Mouse (Mus musculus) left cerebral cortex, adult 2 months (tissue): Measurements from ENCODE around the gene Wdr83os. TPM values are rescaled to one million over a fixed set of nuclear protein-coding genes. Genes with fewer than 3 reads are reported as not detected.

Experiments used
- DNase-seq, 2 experiments: peaks; one replicate each; pipeline ENCODE4 v3.0.0; 2021 to 2022; ENCODE audit warnings: low spot score in 2 of 2, mixed read lengths in 1 of 2; ENCODE audit errors: extremely low spot score in 1 of 2
- H3K27ac ChIP-seq: fragments of 200-600 bp; 2 replicates; pipeline ENCODE4 v1.8.1; 2022
- H3K4me3 ChIP-seq: fragments of 200-600 bp; 2 replicates; pipeline ENCODE4 v1.8.1; 2022
- CTCF ChIP-seq: fragments of 200-600 bp; IDR thresholded peaks from 2 replicates; pipeline ENCODE4 v1.8.1; 2022; ENCODE audit warnings: antibody characterized with exemption, mild to moderate bottlenecking, moderate library complexity
- intact Hi-C: fragments of 180-260 bp; cut with DNase I; formaldehyde crosslinking; loops from one replicate; pipeline ENCODE4 v1.15.1; 2025
- microRNA-seq, 2 experiments: library from miRNA; unstranded; fragments of <30 nt; microRNA quantifications; one replicate each; pipeline ENCODE4 v1.2.0; 2021
- total RNA-seq, 2 experiments: library from RNA; stranded (reverse); gene quantifications; 2 replicates each; pipeline ENCODE4 v1.2.3; 2021

The Wdr83os gene
- total RNA-seq, 2 experiments from 2014 or later: 55.6 to 55.7 TPM

GRCm38 (mm10) chr8:85123691-85124090 lies 43.2 kb downstream of the Wdr83os start:
- no peak for TF ChIP-seq CTCF
- no peak for DNase-seq
- Histone ChIP-seq H3K27ac (no peak overlapping the region), H3K4me3 (no peak overlapping the region)
- intact Hi-C loops: no loop called here

Small RNA genes lying within 50 kb of the gene (microRNA-seq; reads per million reads assigned to microRNA genes)
- gene Gm23388 (0 to 0.24 reads per million in 2 experiments), gene Mir7070 (1.2 to 5.3 reads per million in 2 experiments)

Other genes starting within 250 kb of the Wdr83os start
- 10 to 100 TPM; 23.9 to 25.8 TPM for gene Gadd45gip1, start 249.2 kb upstream of the Wdr83os start, total RNA-seq
- gene Rad23a, start 240.1 kb upstream of the Wdr83os start, total RNA-seq: 10 to 100 TPM; 77.7 to 77.8 TPM
- gene Calr, start 233.8 kb upstream of the Wdr83os start, total RNA-seq: 100 to 1,000 TPM; 459 to 496 TPM
- 10 to 100 TPM; 49.8 to 50.1 TPM for gene Farsa, start 223.8 kb upstream of the Wdr83os start, total RNA-seq
- 1 to 10 TPM; 7.8 to 8.0 TPM for gene Syce2, start 208.6 kb upstream of the Wdr83os start, total RNA-seq
- gene Gcdh, start 186.8 kb upstream of the Wdr83os start, total RNA-seq: 10 to 100 TPM; 35.6 to 44.1 TPM
- gene Klf1, start 178.8 kb upstream of the Wdr83os start, total RNA-seq: under 1 TPM in 1 of 2 experiments, not detected in 1; 0.23 TPM
- gene Dnase2a, start 172.2 kb upstream of the Wdr83os start, total RNA-seq: 1 to 10 TPM; 4.3 to 5.1 TPM
- gene Mast1, start 143.4 kb upstream of the Wdr83os start, total RNA-seq: 10 to 100 TPM; 89.4 to 95.7 TPM
- gene Rtbdn, start 133.7 kb upstream of the Wdr83os start, total RNA-seq: 1 to 10 TPM; 1.1 to 1.2 TPM
- not detected for gene Gm49661, start 111.3 kb upstream of the Wdr83os start, total RNA-seq
- gene Prdx2, start 111.2 kb upstream of the Wdr83os start, total RNA-seq: 100 to 1,000 TPM; 319 to 333 TPM
- 10 to 100 TPM; 43.4 to 47.3 TPM for gene Rnaseh2a, start 111.0 kb upstream of the Wdr83os start, total RNA-seq
- 100 to 1,000 TPM in 1 of 2 experiments, 10 to 100 TPM in 1; 99.5 to 145 TPM for gene Junb, start 102.0 kb upstream of the Wdr83os start, total RNA-seq
- 10 to 100 TPM; 11.3 to 11.6 TPM for gene Hook2, start 90.1 kb upstream of the Wdr83os start, total RNA-seq
- gene Best2, start 66.2 kb upstream of the Wdr83os start, total RNA-seq: not detected
- gene Asna1, start 55.5 kb upstream of the Wdr83os start, total RNA-seq: 100 to 1,000 TPM; 122 to 124 TPM
- gene Trir, start 53.9 kb upstream of the Wdr83os start, total RNA-seq: 100 to 1,000 TPM; 124 to 132 TPM
- gene Tnpo2, start 43.8 kb upstream of the Wdr83os start, total RNA-seq: 100 to 1,000 TPM; 146 to 163 TPM
- gene Fbxw9, start 20.7 kb upstream of the Wdr83os start, total RNA-seq: 10 to 100 TPM; 21.5 to 25.5 TPM
- not detected for gene Gm5741, start 12.8 kb upstream of the Wdr83os start, total RNA-seq
- 10 to 100 TPM; 66.1 to 68.7 TPM for gene Dhps, start 9.0 kb upstream of the Wdr83os start, total RNA-seq
- 10 to 100 TPM; 25.5 to 27.8 TPM for gene Wdr83, start 566 bp downstream of the Wdr83os start, total RNA-seq
- gene Man2b1, start 2.5 kb downstream of the Wdr83os start, total RNA-seq: 10 to 100 TPM; 34.7 to 35.9 TPM
- 1 to 10 TPM; 7.0 to 7.9 TPM for gene Zfp791, start 42.4 kb downstream of the Wdr83os start, total RNA-seq
- not detected for gene Cks1brt, start 71.2 kb downstream of the Wdr83os start, total RNA-seq
- gene Olfr371, start 145.2 kb downstream of the Wdr83os start, total RNA-seq: not detected
- gene Orc6, start 218.9 kb downstream of the Wdr83os start, total RNA-seq: 10 to 100 TPM; 26.8 to 30.0 TPM
- 100 to 1,000 TPM; 116 to 130 TPM for gene Vps35, start 219.1 kb downstream of the Wdr83os start, total RNA-seq